Mouse (Mus musculus) testis, adult 2 months (tissue): ENCODE data around the gene Zdhhc13. TPM values are rescaled to one million over a fixed set of nuclear protein-coding genes. Genes with fewer than 3 reads are reported as not detected.
A peak's percentile ranks its signal among the peaks of the same experiment; 100 is the strongest.

Experiments
- H3K27ac ChIP-seq: fragments of 200-500 bp; 2 replicates; pipeline ENCODE4 v1.5.1; 2012; ENCODE audit warnings: low read depth, low read length; ENCODE audit not compliant: control insufficient read depth, insufficient read depth
- H3K27me3 ChIP-seq: fragments of 200-500 bp; 2 replicates; pipeline ENCODE4 v1.6.1; 2012; ENCODE audit warnings: mild to moderate bottlenecking, low read length, moderate library complexity; ENCODE audit not compliant: control insufficient read depth, insufficient read depth
- H3K36me3 ChIP-seq: fragments of 200-500 bp; 2 replicates; pipeline ENCODE4 v1.6.1; 2012; ENCODE audit warnings: mild to moderate bottlenecking, low read length; ENCODE audit not compliant: control insufficient read depth, insufficient read depth
- H3K4me1 ChIP-seq: fragments of 200-500 bp; 2 replicates; pipeline ENCODE4 v1.6.1; 2012; ENCODE audit warnings: low read length; ENCODE audit not compliant: control insufficient read depth, insufficient read depth
- H3K4me3 ChIP-seq: fragments of 200-500 bp; 2 replicates; pipeline ENCODE4 v1.5.1; 2012; ENCODE audit warnings: low read depth, mild to moderate bottlenecking, low read length, moderate library complexity, mixed read lengths; ENCODE audit not compliant: control insufficient read depth
- CTCF ChIP-seq: fragments of 200-500 bp; IDR thresholded peaks from 2 replicates; pipeline ENCODE4 v1.5.1; 2012; ENCODE audit warnings: low read depth, mild to moderate bottlenecking, inconsistent platforms, low read length, moderate library complexity; ENCODE audit not compliant: control insufficient read depth, insufficient read depth, insufficient replicate concordance
- POLR2A ChIP-seq: fragments of 200-500 bp; IDR thresholded peaks from 2 replicates; pipeline ENCODE4 v1.6.1; 2012; ENCODE audit warnings: low read depth, mild to moderate bottlenecking, inconsistent platforms, low read length, moderate library complexity; ENCODE audit not compliant: control insufficient read depth
- polyA plus RNA-seq: library from polyadenylated mRNA; depleted of rRNA; stranded (reverse); fragments of >200 nt; gene quantifications from 2 replicates; pipeline ENCODE4 v1.2.3, GENCODE M21; 2012; rRNA removed

The Zdhhc13 gene
- polyA plus RNA-seq, 1 experiment = 12.4 TPM

DNA sequence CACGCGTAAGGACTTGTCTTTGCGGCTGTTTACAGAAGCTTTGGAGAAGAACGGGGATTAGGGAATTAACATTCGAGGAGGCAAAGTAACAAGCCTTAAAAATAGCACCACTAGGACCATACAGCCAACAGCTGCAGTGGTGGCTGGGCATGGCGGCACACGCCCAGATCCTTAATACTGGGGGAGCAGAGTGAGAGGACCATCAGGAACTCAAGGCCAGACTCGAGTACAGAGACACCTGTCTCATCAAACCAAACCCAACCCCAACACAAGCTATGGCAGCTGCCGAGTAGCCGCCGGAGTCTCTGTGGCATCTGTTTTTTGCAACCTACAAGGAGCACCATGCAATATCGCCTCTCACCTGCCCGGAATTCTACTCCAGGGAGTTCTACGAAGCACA, 86.3 kb downstream of the Zdhhc13 start:
- Histone ChIP-seq H3K4me3 (no peak overlapping the region), H3K27me3 (no peaks in the 10 kb centered on the region), H3K4me1 (no peaks in the 10 kb centered on the region), H3K27ac (no peak overlapping the region), H3K36me3 (no peaks in the 10 kb centered on the region; the same call in 1 of the 2 replicates)
- no peak for TF ChIP-seq POLR2A
- TF ChIP-seq CTCF = no peak

DNA sequence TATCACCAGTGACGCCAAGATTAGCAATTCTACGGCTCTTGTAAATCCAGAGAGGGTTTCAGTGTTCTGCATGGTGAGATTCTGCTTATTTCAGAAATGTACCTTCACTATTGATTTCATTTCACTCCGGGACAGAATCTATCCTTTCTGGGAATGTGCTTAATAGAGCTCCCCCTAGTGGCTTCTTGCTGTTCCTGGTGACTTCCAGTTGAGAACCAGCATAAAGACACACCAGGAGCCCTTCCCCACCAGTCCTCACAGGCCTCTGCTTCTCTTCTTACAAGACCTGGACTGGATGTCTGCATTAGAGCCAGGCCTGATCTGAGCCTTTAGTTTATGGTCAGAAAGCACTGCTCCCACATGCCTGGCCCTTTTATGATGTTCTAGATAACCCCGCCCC, 87.7 kb downstream of the Zdhhc13 start:
- TF ChIP-seq POLR2A (no peak), CTCF (0 out of 2 replicates have a peak, but pooled peaks have one; percentile 12)
- H3K27ac ChIP-seq = no peak overlapping the region
- H3K4me3 ChIP-seq = no peak overlapping the region
- peaks cover 5% of the 10 kb centered on the region for H3K4me1 ChIP-seq
- H3K36me3 ChIP-seq = no peaks in the 10 kb centered on the region; the same call in 1 of the 2 replicates
- no peaks in the 10 kb centered on the region for H3K27me3 ChIP-seq

Other genes starting within 250 kb of the Zdhhc13 start
- gene Mrgprb2, start 230.9 kb upstream of the Zdhhc13 start, polyA plus RNA-seq = 0.24 and 0.46 TPM in 2 replicates
- gene Mrgprb3, start 145.2 kb upstream of the Zdhhc13 start, polyA plus RNA-seq = 0.23 TPM in 1 of 2 replicates, not detected in the other
- 0.20 TPM in 1 of 2 replicates, not detected in the other for gene Csrp3, start 59.0 kb downstream of the Zdhhc13 start, polyA plus RNA-seq
- gene E2f8, start 92.6 kb downstream of the Zdhhc13 start, polyA plus RNA-seq = 6.5 and 6.7 TPM in 2 replicates
- 19.8 and 20.8 TPM in 2 replicates for gene Nav2, start 119.7 kb downstream of the Zdhhc13 start, polyA plus RNA-seq